Mouse (Mus musculus) neural tube, postnatal 0 days (tissue): ENCODE measurements around the gene Itm2a. TPM values are rescaled to one million over a fixed set of nuclear protein-coding genes. Genes with fewer than 3 reads are reported as not detected.

Experiments used
- polyA plus RNA-seq: library from polyadenylated mRNA; unstranded; fragments of >200 nt; fragmentation: Nextera tagmentation; extraction: Ambion mirVana; gene quantifications from 2 replicates; pipeline ENCODE4 v1.2.1, GENCODE M21; 2015

Itm2a gene
- 193 and 256 TPM in 2 replicates for polyA plus RNA-seq

GRCm38 (mm10) chrX:107402915-107403912 lies at the start of gene Itm2a:
Gene Itm2a (minus strand): TSS chrX:107403376.

Other genes starting within 250 kb of the Itm2a start
- 0.06 TPM in 1 of 2 replicates, not detected in the other for gene Gpr174, start 147.5 kb downstream of the Itm2a start, polyA plus RNA-seq